Mouse (Mus musculus): Measurements from ENCODE around the gene Nup50. TPM values are rescaled to one million over a fixed set of nuclear protein-coding genes. Genes with fewer than 3 reads are reported as not detected.
A peak's percentile ranks its signal among the peaks of the same experiment; 100 is the strongest.
"Not testable (repeated sequence)": the region's sequence is repeated elsewhere in the genome, so short reads cannot be mapped to it uniquely, and the experiment has no call there.

Nup50 gene
- total RNA-seq (2014; rRNA removed) (13.3 and 18.4 TPM in 2 replicates), polyA plus RNA-seq (2015; fragmentation: Nextera tagmentation; extraction: Ambion mirVana) (23.6 and 24.7 TPM in 2 replicates)

DNA sequence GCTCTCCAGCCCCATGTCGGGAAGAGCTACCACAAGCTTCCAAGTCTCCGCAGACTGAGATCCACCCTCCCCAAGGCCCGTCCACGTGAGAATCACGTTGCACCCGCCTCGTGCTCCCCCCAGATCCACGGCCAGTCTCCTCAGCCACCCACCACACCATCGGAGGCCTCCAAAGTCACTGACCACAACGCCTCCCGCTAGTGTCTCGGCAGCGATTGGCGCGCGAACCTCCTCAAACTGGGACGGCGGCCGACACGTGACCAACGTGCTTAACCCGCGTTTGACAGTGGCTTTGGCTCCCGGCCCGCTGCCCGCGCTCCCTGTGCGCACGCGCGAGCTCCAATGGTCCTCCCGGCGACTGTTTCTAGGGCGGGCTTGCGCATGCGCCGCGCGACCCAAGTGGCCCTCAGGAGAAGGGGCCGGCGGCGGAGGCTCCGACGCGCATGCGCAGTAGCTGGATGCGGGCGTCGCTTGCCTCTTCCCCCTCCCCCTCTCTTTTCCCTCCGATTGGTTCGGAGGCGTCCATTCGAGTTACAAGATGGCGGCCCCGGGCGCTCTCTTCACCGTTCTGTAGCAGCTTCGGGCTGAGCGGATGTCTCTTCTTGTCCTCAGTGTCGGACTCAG, at the start of gene Nup50:
Gene Nup50, plus strand, starts transcription at position 528 of the 624 bp plus-strand sequence.
- 0% methylated on average over 59 of the region's 60 CpGs for WGBS
- Histone ChIP-seq H3K4me3 (ENCODE audit: low read length) (peak within 1 kb of the TSS; percentile 96), H3K27ac (peak within 1 kb of the TSS; percentile 98), H3K4me2 (ENCODE audit: low read depth, low read length) (peak within 1 kb of the TSS; percentile 76), H3K9me3 (ENCODE audit: low read length) (no peaks in the 10 kb centered on the region), H3K9ac (replicated peaks; ENCODE audit: low read length) (peak within 1 kb of the TSS; percentile 95), H3K4me1 (ENCODE audit: insufficient read depth, low read length) (peaks cover 11% of the 10 kb centered on the region; the same call in 1 of the 2 replicates), H3K27me3 (ENCODE audit: insufficient read depth, low read length) (no peaks in the 10 kb centered on the region), H3K36me3 (ENCODE audit: insufficient read depth, low read length) (peaks cover 7% of the 10 kb centered on the region)
- ATAC-seq (peak; percentile 92), DNase-seq (ENCODE audit: low spot score) (peak; percentile 100)
- no peak for TF ChIP-seq CTCF (IDR thresholded peaks at IDR 0.05; ENCODE audit: low read depth)

GRCm38 (mm10) chr15:84873867-84874266, 49.3 kb upstream of the Nup50 start:
- 80% methylated on average over 4 of the region's 4 CpGs for WGBS
- no peak for ATAC-seq
- Histone ChIP-seq H3K9ac (replicated peaks; ENCODE audit: low read length) (no peak overlapping the region), H3K4me3 (ENCODE audit: low read length) (no peak overlapping the region), H3K9me3 (ENCODE audit: low read length) (no peaks in the 10 kb centered on the region), H3K27ac (no peak overlapping the region), H3K4me1 (ENCODE audit: insufficient read depth, low read length) (no peaks in the 10 kb centered on the region), H3K27me3 (ENCODE audit: insufficient read depth, low read length) (no peaks in the 10 kb centered on the region), H3K4me2 (ENCODE audit: low read depth, low read length) (no peak overlapping the region), H3K36me3 (ENCODE audit: insufficient read depth, low read length) (no peaks in the 10 kb centered on the region)
- no peak for DNase-seq (ENCODE audit: low spot score)
- TF ChIP-seq CTCF (IDR thresholded peaks at IDR 0.05; ENCODE audit: low read depth), result no peak

- TF ChIP-seq CTCF (IDR thresholded peaks at IDR 0.05; ENCODE audit: low read depth), result no peak
- no peaks in the 10 kb centered on the region for H3K36me3 ChIP-seq (ENCODE audit: insufficient read depth, low read length)
- H3K9ac ChIP-seq (replicated peaks; ENCODE audit: low read length), result no peak overlapping the region
- 81% methylated on average over 12 of the region's 12 CpGs for whole genome bisulfite sequencing
- DNase-seq (ENCODE audit: low spot score) (no peak), ATAC-seq (no peak)
- H3K4me1 ChIP-seq (ENCODE audit: insufficient read depth, low read length), result no peaks in the 10 kb centered on the region
- H3K9me3 ChIP-seq (ENCODE audit: low read length), result no peaks in the 10 kb centered on the region
- no peak overlapping the region for H3K4me2 ChIP-seq (ENCODE audit: low read depth, low read length)
- no peak overlapping the region for H3K27ac ChIP-seq
- H3K4me3 ChIP-seq (ENCODE audit: low read length), result no peak overlapping the region
- no peaks in the 10 kb centered on the region for H3K27me3 ChIP-seq (ENCODE audit: insufficient read depth, low read length)
Observed at GRCm38 (mm10) chr15:84877029-84877815, 46.0 kb upstream of the Nup50 start.

GRCm38 (mm10) chr15:84888066-84888465, 35.1 kb upstream of the Nup50 start:
- Histone ChIP-seq H3K9ac (replicated peaks; ENCODE audit: low read length) (no peak overlapping the region), H3K4me1 (ENCODE audit: insufficient read depth, low read length) (no peaks in the 10 kb centered on the region), H3K27me3 (ENCODE audit: insufficient read depth, low read length) (no peaks in the 10 kb centered on the region), H3K4me3 (ENCODE audit: low read length) (no peak overlapping the region), H3K27ac (no peak overlapping the region), H3K4me2 (ENCODE audit: low read depth, low read length) (no peak overlapping the region), H3K9me3 (ENCODE audit: low read length) (no peaks in the 10 kb centered on the region), H3K36me3 (ENCODE audit: insufficient read depth, low read length) (no peaks in the 10 kb centered on the region)
- no peak for TF ChIP-seq CTCF (IDR thresholded peaks at IDR 0.05; ENCODE audit: low read depth)
- DNase-seq (ENCODE audit: low spot score) (peak; percentile 58), ATAC-seq (no peak)
- 52% methylated on average over 12 of the region's 12 CpGs for WGBS

- no peak for TF ChIP-seq CTCF (IDR thresholded peaks at IDR 0.05; ENCODE audit: low read depth)
- 49% methylated on average over 3 of the region's 3 CpGs for WGBS
- no peak for ATAC-seq
Observed at GRCm38 (mm10) chr15:84891246-84891645, 32.0 kb upstream of the Nup50 start.

DNA sequence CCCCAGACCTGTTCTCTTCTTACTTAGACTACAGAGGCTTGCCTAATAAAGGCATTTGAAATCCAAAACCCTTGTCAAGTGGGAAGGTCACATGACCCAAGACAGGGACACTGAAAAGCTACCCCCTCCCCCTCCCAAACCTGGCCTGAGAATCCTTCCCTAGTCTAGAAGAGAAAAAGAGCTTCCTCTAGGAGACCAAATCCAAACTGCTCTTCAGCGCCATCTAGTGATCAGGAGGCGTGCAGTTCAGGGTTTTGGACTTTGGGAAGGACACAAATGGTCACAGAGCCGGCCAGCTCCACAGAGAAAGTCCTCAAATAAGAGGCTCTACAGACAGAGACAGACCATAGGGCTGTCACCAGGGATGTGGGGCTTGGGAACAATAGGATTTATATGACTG, 31.6 kb upstream of the Nup50 start:
- no peaks in the 10 kb centered on the region for H3K9me3 ChIP-seq (ENCODE audit: low read length)
- peak; percentile 67 for ATAC-seq
- WGBS, result 2% methylated on average over 3 of the region's 3 CpGs

More at GRCm38 (mm10) chr15:84891246-84891645, 32.0 kb upstream of the Nup50 start:
- Histone ChIP-seq H3K4me3 (ENCODE audit: low read length) (no peak overlapping the region), H3K9ac (replicated peaks; ENCODE audit: low read length) (no peak overlapping the region), H3K36me3 (ENCODE audit: insufficient read depth, low read length) (no peaks in the 10 kb centered on the region), H3K9me3 (ENCODE audit: low read length) (no peaks in the 10 kb centered on the region), H3K27ac (no peak overlapping the region), H3K27me3 (ENCODE audit: insufficient read depth, low read length) (no peaks in the 10 kb centered on the region), H3K4me2 (ENCODE audit: low read depth, low read length) (no peak overlapping the region), H3K4me1 (ENCODE audit: insufficient read depth, low read length) (no peaks in the 10 kb centered on the region)
- no peak for DNase-seq (ENCODE audit: low spot score)

DNA sequence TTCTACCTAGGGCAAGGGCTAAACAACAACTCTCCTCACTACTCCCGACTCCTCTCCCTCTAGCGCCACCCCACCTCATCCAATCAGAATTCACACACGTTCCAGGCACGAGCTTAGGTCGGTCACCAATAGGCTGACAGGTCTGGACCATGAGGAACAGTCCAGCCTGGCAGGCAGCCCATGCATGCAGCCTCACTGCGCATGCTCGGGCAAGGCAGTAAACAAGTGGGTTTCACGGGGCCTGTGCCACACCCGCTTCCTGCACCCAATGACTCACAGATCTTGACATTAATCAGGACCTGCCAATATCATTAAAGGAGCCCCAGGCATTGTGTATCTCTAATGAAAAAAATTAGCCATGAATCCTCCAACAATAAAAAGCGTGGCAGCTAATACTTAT, 27.0 kb upstream of the Nup50 start:
- H3K9me3 ChIP-seq (ENCODE audit: low read length); H3K36me3 ChIP-seq (ENCODE audit: insufficient read depth, low read length); H3K27ac ChIP-seq; H3K4me3 ChIP-seq (ENCODE audit: low read length); H3K4me2 ChIP-seq (ENCODE audit: low read depth, low read length); ATAC-seq; H3K27me3 ChIP-seq (ENCODE audit: insufficient read depth, low read length); H3K4me1 ChIP-seq (ENCODE audit: insufficient read depth, low read length); DNase-seq (ENCODE audit: low spot score); H3K9ac ChIP-seq (replicated peaks; ENCODE audit: low read length): not testable (repeated sequence)
- WGBS, result 77% methylated on average over 10 of the region's 10 CpGs

More for the DNA sequence above, 31.6 kb upstream of the Nup50 start:
- peak; percentile 89 for DNase-seq (ENCODE audit: low spot score)
- H3K27me3 ChIP-seq (ENCODE audit: insufficient read depth, low read length), result no peaks in the 10 kb centered on the region
- no peaks in the 10 kb centered on the region for H3K4me1 ChIP-seq (ENCODE audit: insufficient read depth, low read length)
- peak; percentile 91 for TF ChIP-seq CTCF (IDR thresholded peaks at IDR 0.05; ENCODE audit: low read depth)
- H3K9ac ChIP-seq (replicated peaks; ENCODE audit: low read length), result no peak overlapping the region
- no peak overlapping the region for H3K4me3 ChIP-seq (ENCODE audit: low read length)
- no peak overlapping the region for H3K4me2 ChIP-seq (ENCODE audit: low read depth, low read length)
- H3K27ac ChIP-seq, result no peak overlapping the region
- H3K36me3 ChIP-seq (ENCODE audit: insufficient read depth, low read length), result no peaks in the 10 kb centered on the region
